Mouse (Mus musculus): Measurements from ENCODE around the gene Sp1. TPM values are rescaled to one million over a fixed set of nuclear protein-coding genes. Genes with fewer than 3 reads are reported as not detected.

Sp1 gene
- polyA plus RNA-seq, 1 experiment, result 18.5 TPM

DNA sequence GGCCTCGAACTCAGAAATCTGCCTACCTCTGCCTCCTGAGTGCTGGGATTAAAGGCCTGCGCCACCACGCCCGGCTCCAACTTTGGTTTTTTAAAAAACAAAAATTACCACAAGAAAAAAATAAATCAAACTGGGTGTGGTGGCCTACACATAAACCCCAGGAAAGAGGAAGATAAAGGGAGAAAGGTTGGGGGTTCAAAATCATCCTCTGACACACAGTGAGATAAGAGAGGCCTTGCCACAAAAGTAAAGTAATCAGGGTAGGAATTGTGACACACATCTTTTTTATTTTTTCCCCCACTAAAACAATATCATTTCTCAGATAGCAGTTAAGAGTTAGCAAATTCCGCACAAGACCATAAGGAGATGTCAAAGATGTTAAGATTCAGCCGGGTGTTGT lies 22.3 kb upstream of the Sp1 start:
- H3K36me3 ChIP-seq (ENCODE audit: control insufficient read depth, insufficient read depth, low read length), result no peaks in the 10 kb centered on the region
- H3K4me1 ChIP-seq (ENCODE audit: control insufficient read depth, insufficient read depth, low read length), result peaks cover 2% of the 10 kb centered on the region
- no peak overlapping the region for H3K27ac ChIP-seq (ENCODE audit: control insufficient read depth, insufficient read depth, low read depth, low read length)
- no peak for TF ChIP-seq CTCF (IDR thresholded peaks at IDR 0.05; ENCODE audit: control insufficient read depth, insufficient read depth, insufficient replicate concordance, low read depth, low read length)
- TF ChIP-seq POLR2A (IDR thresholded peaks at IDR 0.05; ENCODE audit: control insufficient read depth, low read depth, low read length), result no peak
- H3K27me3 ChIP-seq (ENCODE audit: control insufficient read depth, insufficient read depth, low read length), result no peaks in the 10 kb centered on the region
- H3K4me3 ChIP-seq (ENCODE audit: control insufficient read depth, low read depth, low read length), result no peak overlapping the region

DNA sequence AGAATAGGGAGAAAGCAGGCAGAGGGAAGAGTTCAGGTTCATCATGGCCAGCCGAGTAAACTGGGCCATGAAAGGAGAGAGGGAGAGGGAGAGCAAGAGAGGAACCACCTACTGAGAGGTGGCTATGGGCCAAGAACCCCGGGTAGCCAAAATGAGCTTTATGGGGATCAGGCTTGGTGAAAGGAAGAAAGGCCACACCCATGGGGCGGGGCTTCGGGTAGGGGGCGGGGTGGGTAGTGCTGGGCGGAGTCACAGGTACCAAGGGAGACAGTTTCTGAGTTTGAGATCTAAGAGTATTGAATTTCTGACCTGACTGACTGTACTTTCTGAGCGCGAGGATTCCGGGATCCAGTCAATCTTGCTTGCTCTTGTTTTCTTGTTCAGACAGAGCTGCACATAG lies 19.3 kb upstream of the Sp1 start:
- Histone ChIP-seq H3K4me1 (ENCODE audit: control insufficient read depth, insufficient read depth, low read length) (peaks cover 2% of the 10 kb centered on the region), H3K27me3 (ENCODE audit: control insufficient read depth, insufficient read depth, low read length) (no peaks in the 10 kb centered on the region), H3K4me3 (ENCODE audit: control insufficient read depth, low read depth, low read length) (no peak overlapping the region), H3K27ac (ENCODE audit: control insufficient read depth, insufficient read depth, low read depth, low read length) (no peak overlapping the region), H3K36me3 (ENCODE audit: control insufficient read depth, insufficient read depth, low read length) (no peaks in the 10 kb centered on the region)
- TF ChIP-seq CTCF (IDR thresholded peaks at IDR 0.05; ENCODE audit: control insufficient read depth, insufficient read depth, insufficient replicate concordance, low read depth, low read length), result no peak
- TF ChIP-seq POLR2A (IDR thresholded peaks at IDR 0.05; ENCODE audit: control insufficient read depth, low read depth, low read length), result no peak

DNA sequence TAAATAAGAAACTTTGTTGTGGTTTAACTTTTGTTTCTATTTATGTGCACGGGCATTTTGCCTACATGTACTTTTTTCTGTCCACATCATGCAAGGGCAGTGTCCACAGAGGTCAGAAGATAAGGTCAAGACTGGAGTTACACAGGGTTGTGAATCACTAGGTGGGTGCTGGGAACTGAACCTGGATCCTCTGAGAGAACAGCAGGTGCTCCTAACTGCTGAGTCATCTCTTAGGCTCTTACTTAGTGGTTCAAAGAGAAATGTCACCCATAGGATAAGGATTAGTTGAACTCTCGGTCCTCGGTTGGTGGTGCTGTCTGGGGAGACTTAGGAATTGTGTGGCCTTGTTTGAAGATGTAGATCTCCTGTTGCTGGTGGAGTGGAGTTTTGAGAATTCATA lies 17.0 kb upstream of the Sp1 start:
- Histone ChIP-seq H3K4me1 (ENCODE audit: control insufficient read depth, insufficient read depth, low read length) (no peaks in the 10 kb centered on the region; the same call in 1 of the 2 replicates), H3K36me3 (ENCODE audit: control insufficient read depth, insufficient read depth, low read length) (no peaks in the 10 kb centered on the region), H3K4me3 (ENCODE audit: control insufficient read depth, low read depth, low read length) (no peak overlapping the region), H3K27ac (ENCODE audit: control insufficient read depth, insufficient read depth, low read depth, low read length) (no peak overlapping the region), H3K27me3 (ENCODE audit: control insufficient read depth, insufficient read depth, low read length) (no peaks in the 10 kb centered on the region)
- TF ChIP-seq POLR2A (IDR thresholded peaks at IDR 0.05; ENCODE audit: control insufficient read depth, low read depth, low read length), result no peak
- TF ChIP-seq CTCF (IDR thresholded peaks at IDR 0.05; ENCODE audit: control insufficient read depth, insufficient read depth, insufficient replicate concordance, low read depth, low read length), result no peak

DNA sequence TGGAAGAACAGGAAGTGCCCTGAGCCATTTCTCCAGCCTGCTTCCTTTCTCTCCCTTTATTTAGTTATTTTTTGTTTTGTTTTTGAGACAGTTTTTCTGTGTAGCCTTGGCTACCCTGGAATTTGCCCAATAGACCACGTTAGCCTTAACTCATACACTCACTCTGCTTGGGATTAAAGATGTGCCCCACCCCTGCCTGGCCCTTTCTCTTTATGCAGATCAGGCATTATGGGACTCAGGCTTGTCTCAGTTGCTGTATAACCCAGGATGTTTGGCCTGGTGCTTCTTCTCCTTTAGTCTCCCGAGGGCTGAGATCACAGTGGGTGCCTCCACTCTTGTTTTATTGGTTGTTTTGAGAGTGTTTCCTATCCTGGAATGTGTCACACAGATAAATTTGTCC lies 13.4 kb upstream of the Sp1 start:
- Histone ChIP-seq H3K36me3 (ENCODE audit: control insufficient read depth, insufficient read depth, low read length) (no peaks in the 10 kb centered on the region), H3K27ac (ENCODE audit: control insufficient read depth, insufficient read depth, low read depth, low read length) (peak overlapping the region; percentile 29; the same call in 1 of the 2 replicates), H3K4me1 (ENCODE audit: control insufficient read depth, insufficient read depth, low read length) (0 out of 2 replicates have a peak, but pooled peaks cover 2% of the 10 kb centered on the region), H3K27me3 (ENCODE audit: control insufficient read depth, insufficient read depth, low read length) (no peaks in the 10 kb centered on the region), H3K4me3 (ENCODE audit: control insufficient read depth, low read depth, low read length) (no peak overlapping the region)
- TF ChIP-seq POLR2A (IDR thresholded peaks at IDR 0.05; ENCODE audit: control insufficient read depth, low read depth, low read length), result no peak
- no peak for TF ChIP-seq CTCF (IDR thresholded peaks at IDR 0.05; ENCODE audit: control insufficient read depth, insufficient read depth, insufficient replicate concordance, low read depth, low read length)

DNA sequence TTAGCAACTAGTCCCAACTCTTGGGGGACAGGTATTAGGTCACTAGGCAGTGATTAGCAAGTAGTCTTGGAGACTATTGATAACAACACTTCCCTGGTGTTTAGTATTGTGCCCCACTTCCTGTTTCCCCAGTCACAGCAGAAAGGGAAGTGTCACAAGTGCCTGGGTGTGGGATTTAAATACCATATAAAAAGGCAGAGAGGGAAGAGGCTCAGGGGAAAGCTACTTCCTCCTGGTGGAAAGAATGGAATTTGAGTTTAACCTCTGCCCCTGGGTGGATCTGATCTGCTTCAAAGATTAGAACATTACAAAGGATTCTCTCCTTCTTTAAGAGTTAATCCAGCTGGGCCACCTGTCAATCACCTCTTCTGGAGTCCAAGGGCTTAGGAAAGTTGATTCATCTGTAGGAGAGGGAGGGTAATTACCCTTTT lies 12.3 kb upstream of the Sp1 start:
- Histone ChIP-seq H3K4me3 (ENCODE audit: control insufficient read depth, low read depth, low read length) (no peak overlapping the region), H3K4me1 (ENCODE audit: control insufficient read depth, insufficient read depth, low read length) (peaks cover 2% of the 10 kb centered on the region; the same call in 1 of the 2 replicates), H3K27ac (ENCODE audit: control insufficient read depth, insufficient read depth, low read depth, low read length) (no peak overlapping the region), H3K36me3 (ENCODE audit: control insufficient read depth, insufficient read depth, low read length) (no peaks in the 10 kb centered on the region), H3K27me3 (ENCODE audit: control insufficient read depth, insufficient read depth, low read length) (no peaks in the 10 kb centered on the region)
- TF ChIP-seq POLR2A (IDR thresholded peaks at IDR 0.05; ENCODE audit: control insufficient read depth, low read depth, low read length), result no peak
- no peak for TF ChIP-seq CTCF (IDR thresholded peaks at IDR 0.05; ENCODE audit: control insufficient read depth, insufficient read depth, insufficient replicate concordance, low read depth, low read length)

DNA sequence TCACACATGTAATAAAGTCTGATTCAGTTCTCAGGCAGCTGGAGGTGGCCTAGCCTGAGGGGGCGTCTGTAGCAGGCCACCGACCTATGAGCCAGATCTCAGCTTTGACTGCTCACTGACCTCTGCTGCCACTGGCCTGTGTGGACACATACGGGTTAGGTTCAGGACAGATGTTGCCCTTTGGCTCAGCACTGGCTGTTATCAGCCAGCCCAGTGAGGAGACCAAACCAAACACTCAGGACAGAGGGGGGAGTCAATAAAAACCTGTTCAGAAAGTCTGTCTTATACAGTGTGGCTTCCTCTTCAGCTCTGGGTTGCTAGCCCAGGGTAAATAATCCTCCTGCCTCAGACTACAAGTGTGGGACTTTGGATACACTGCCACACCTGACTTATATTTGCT lies 10.9 kb upstream of the Sp1 start:
- Histone ChIP-seq H3K4me3 (ENCODE audit: control insufficient read depth, low read depth, low read length) (no peak overlapping the region), H3K36me3 (ENCODE audit: control insufficient read depth, insufficient read depth, low read length) (no peaks in the 10 kb centered on the region), H3K4me1 (ENCODE audit: control insufficient read depth, insufficient read depth, low read length) (peaks cover 15% of the 10 kb centered on the region), H3K27ac (ENCODE audit: control insufficient read depth, insufficient read depth, low read depth, low read length) (no peak overlapping the region), H3K27me3 (ENCODE audit: control insufficient read depth, insufficient read depth, low read length) (0 out of 2 replicates have a peak, but pooled peaks cover 3% of the 10 kb centered on the region)
- no peak for TF ChIP-seq CTCF (IDR thresholded peaks at IDR 0.05; ENCODE audit: control insufficient read depth, insufficient read depth, insufficient replicate concordance, low read depth, low read length)
- no peak for TF ChIP-seq POLR2A (IDR thresholded peaks at IDR 0.05; ENCODE audit: control insufficient read depth, low read depth, low read length)

DNA sequence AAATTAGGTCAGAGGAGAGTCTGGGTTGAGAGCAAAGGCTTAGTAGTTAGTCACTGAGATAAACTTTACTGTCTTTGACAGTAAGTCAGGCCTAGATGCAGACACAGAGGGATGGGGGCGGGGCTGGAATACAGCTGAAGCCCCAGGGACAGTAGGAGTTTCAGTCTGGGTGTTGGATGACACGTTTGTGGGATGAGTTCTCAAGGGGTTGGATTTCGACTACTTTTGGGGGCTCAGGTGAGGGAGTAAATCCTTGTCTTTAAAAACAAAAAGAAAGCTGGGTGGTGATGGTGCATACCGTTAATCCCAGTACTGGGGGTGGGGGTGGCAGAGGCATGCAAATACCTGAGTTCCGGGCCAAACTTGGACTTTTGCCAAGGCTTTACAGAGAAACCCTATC lies 7.3 kb upstream of the Sp1 start:
- Histone ChIP-seq H3K4me3 (ENCODE audit: control insufficient read depth, low read depth, low read length) (no peak overlapping the region), H3K36me3 (ENCODE audit: control insufficient read depth, insufficient read depth, low read length) (no peaks in the 10 kb centered on the region), H3K27me3 (ENCODE audit: control insufficient read depth, insufficient read depth, low read length) (0 out of 2 replicates have a peak, but pooled peaks cover 3% of the 10 kb centered on the region), H3K27ac (ENCODE audit: control insufficient read depth, insufficient read depth, low read depth, low read length) (peak overlapping the region; percentile 92; the same call in 1 of the 2 replicates), H3K4me1 (ENCODE audit: control insufficient read depth, insufficient read depth, low read length) (peaks cover 15% of the 10 kb centered on the region)
- TF ChIP-seq POLR2A (IDR thresholded peaks at IDR 0.05; ENCODE audit: control insufficient read depth, low read depth, low read length) (no peak), CTCF (IDR thresholded peaks at IDR 0.05; ENCODE audit: control insufficient read depth, insufficient read depth, insufficient replicate concordance, low read depth, low read length) (no peak)

Data from testis, adult 2 months (tissue).